Mouse (Mus musculus): ENCODE measurements around the gene Tnfrsf11a. TPM values are rescaled to one million over a fixed set of nuclear protein-coding genes. Genes with fewer than 3 reads are reported as not detected.

Gene Tnfrsf11a
- total RNA-seq, 2 experiments from 2014 or later = 0.22 TPM; not detected in 1

DNA sequence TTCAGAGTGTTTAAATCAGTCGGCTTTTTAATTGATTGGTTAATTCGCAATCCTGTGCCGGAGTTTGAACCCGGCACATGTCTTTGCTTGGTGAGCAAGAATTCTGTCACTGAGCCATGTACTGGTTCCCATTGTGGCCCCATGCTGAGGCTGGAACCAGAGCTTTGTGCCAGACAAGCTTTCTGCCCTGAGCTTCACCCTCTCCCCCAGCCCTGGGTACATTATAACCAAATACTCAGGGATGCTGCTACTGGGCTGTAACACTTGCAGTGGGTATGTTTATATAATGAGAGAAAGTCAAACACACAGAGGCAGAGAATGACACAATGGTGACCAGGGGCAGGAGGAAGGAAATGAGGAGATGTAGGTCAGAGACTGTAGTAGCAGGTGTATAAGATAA lies 43.8 kb downstream of the Tnfrsf11a start:
- ATAC-seq (replicated peaks; ENCODE audit: poor library complexity) = no peak

DNA sequence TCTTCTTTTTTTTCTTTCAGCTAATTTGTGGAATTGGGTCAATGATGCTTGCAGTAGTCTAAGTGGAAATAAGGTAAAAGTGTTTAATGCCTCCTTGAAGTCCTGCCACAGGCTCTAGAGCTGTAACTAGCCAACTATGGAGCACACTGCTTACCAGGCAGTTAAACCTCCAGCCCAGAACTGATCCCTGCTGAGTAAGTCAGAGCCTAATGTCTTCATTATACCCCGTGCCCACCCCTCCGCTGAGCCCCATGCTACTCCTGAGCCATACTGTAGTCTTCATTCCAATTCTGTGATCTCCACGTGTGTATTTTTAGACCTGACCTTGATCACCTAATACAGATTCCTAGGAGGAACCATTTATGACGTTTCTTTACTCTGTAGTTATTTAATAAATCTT lies 44.5 kb downstream of the Tnfrsf11a start:
- no peak for ATAC-seq (replicated peaks; ENCODE audit: poor library complexity)

DNA sequence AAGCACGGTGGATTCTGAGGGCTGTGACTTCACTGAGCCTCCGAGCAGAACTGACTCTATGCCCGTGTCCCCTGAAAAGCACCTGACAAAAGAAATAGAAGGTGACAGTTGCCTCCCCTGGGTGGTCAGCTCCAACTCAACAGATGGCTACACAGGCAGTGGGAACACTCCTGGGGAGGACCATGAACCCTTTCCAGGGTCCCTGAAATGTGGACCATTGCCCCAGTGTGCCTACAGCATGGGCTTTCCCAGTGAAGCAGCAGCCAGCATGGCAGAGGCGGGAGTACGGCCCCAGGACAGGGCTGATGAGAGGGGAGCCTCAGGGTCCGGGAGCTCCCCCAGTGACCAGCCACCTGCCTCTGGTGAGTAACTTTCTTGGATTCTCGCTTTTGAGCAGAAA lies 46.9 kb downstream of the Tnfrsf11a start:
- ATAC-seq (replicated peaks; ENCODE audit: poor library complexity) = no peak

DNA sequence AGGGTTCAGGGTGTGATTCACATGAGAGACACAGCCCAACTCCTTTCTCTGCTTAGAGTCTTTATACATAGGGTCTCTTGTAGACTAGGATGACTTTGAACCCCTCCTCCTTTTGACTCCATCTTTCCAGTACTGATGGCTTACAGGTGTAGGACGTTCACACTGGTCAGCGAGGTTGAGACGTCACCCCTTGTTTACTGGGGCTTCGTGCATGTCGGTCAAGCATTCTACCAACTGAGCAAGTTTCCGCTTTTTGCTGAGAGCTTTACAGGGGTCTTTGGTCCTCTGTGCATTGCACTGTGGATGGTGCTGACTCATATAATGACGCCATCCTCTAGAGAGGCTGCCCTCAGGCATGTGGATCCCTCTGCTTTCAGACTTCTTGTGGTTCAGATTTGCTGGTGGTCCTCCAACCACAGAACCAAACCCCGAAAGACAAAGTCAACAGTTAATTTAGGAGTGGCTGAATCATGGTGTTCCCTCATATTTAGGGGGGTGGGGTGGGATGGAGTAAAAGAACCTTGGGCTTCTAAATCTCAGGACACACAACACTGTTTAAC lies 47.3 kb downstream of the Tnfrsf11a start:
- no peak for ATAC-seq (replicated peaks; ENCODE audit: poor library complexity)

- ATAC-seq (replicated peaks; ENCODE audit: poor library complexity) = no peak
Measured at GRCm38 (mm10) chr1:105829171-105829570, 48.7 kb downstream of the Tnfrsf11a start.

DNA sequence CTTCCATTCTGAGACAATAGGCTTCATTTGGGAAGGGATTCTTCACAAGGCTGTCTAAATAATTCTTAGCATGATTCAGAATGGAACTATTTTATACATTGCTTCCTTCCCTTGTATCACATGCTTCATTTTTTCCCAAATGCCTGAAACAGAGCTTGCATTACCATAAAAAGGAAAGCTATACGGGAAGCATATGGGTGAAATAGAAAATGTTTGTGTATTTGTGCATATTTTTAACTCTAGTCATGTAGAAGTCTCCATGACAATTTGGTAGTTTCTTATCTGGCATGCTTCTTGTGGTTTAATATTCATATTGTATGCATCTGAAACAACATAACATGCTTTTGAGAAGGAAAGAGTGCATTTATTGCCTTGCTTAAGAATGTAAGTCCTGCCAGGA lies 52.3 kb downstream of the Tnfrsf11a start:
- no peak for ATAC-seq (replicated peaks; ENCODE audit: poor library complexity)

- no peak for ATAC-seq (replicated peaks; ENCODE audit: poor library complexity)
Measured at GRCm38 (mm10) chr1:105842950-105843349, 62.4 kb downstream of the Tnfrsf11a start.

GRCm38 (mm10) chr1:105843386-105843785 lies 62.9 kb downstream of the Tnfrsf11a start:
- no peak for ATAC-seq (replicated peaks; ENCODE audit: poor library complexity)

DNA sequence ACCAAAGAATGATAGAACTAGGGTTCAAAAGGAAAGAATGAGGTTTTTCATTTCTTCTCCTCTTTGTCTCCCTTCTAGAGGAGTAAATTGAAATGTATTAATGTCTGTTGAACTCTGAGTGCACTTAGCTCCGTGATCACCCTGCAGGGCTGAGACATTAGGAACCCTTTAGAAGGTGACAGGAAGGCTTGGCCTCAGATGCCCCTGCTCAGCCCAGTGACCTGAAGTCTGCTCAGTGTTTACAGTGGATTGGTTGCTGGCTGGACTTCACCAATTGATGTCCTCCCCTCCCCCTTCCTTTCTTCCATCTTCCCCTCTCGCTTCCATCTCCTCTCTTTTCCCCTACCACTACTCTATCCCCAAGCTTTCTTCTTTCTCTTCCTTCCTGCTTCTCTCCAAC lies 63.3 kb downstream of the Tnfrsf11a start:
- ATAC-seq (replicated peaks; ENCODE audit: poor library complexity) = no peak

DNA sequence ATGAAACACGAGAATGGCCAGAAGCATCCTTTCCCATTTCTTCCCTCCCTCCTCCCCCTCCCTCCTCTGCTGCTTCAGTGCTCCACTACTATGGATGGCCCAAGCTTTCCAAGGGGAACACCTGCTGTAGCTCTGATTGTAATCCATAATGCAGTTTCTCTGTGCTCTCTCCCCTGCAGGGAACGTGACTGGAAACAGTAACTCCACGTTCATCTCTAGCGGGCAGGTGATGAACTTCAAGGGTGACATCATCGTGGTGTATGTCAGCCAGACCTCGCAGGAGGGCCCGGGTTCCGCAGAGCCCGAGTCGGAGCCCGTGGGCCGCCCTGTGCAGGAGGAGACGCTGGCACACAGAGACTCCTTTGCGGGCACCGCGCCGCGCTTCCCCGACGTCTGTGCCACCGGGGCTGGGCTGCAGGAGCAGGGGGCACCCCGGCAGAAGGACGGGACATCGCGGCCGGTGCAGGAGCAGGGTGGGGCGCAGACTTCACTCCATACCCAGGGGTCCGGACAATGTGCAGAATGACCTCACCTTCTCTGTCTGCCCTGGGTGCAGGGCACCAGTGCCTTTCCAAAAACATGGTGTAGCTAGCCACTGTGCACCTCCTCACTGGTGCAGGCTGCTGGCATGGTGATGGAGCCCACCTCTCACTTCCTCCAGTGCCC lies 64.0 kb downstream of the Tnfrsf11a start:
- no peak for ATAC-seq (replicated peaks; ENCODE audit: poor library complexity)

DNA sequence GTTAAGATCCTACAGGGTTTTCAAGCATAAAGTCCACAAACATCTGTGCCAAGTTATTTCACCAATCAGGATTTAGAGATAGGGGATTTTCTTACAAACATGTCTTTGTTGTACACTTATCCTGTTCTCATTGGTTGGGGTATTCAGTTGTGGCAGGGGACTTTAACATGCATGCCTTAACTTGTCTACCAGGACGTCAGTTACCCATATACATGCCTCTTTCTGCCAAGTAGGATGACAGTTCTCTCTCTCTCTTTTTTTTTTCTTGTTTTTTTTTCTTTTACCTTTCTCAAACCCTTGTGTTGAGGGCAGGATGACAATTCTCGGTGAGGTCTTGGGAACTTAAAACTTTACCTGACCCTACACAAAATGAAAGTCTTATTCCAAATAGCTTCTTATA lies 65.9 kb downstream of the Tnfrsf11a start:
- ATAC-seq (replicated peaks; ENCODE audit: poor library complexity) = no peak

DNA sequence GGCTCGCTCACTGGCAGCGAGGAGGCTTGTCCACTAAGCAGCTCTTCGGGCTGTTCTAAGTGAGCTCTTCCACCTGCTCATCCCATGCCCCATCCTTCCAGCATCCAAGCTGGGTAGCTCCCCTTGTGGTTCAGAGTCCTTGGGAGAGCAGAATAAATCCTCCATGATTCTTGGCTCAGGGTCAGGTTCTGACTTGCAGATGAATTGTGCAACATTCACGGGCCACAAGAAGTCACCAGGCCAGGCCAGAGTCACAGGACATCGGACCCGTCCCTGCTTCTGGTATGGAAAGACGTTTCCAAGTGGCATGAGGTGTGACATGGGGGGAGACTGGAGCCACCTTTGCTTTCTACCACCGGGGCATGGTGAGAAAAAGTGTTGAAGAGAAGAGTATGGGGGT lies 68.3 kb downstream of the Tnfrsf11a start:
- ATAC-seq (replicated peaks; ENCODE audit: poor library complexity) = no peak

DNA sequence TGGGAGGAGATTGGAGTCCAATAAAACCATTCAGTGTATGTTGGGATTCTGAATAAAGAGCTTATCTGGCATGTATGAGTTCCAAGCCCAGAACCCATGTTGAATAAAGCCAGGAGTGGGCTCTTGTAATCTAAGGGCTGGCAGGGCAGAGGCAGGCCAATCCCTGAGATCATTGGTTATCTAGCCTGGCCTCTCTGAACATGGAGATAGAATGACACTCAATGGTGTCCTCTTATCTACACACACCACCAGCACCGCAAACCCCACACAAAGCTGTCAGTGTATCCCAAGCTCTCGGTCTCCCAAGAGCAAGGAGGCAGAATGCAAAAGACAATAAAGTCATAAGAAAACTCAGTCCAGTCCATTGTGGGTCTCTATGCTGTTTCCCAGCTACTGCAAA lies 70.8 kb downstream of the Tnfrsf11a start:
- peak; percentile 94 for ATAC-seq (replicated peaks; ENCODE audit: poor library complexity)

DNA sequence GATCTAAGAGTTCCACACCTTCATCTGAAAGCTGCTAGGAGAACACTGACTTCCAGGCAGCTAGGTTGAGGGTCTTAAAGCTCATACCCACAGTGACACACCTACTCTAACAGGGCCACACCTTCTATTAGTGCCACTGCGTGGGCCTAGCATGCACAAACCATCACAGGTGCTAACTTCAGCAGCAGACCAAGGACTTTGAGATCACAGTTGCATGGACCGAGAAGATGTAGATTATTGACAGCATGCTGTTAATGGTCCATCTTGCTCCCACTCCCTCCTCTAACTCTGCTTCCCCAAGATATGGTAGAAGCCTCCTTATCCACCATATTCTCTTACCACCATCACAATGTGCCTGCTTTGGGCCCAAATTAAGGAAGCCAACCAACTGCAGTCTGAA lies 79.2 kb downstream of the Tnfrsf11a start:
- ATAC-seq (replicated peaks; ENCODE audit: poor library complexity) = no peak

- no peak for ATAC-seq (replicated peaks; ENCODE audit: poor library complexity)
Measured at GRCm38 (mm10) chr1:105876589-105876988, 96.1 kb downstream of the Tnfrsf11a start.

- ATAC-seq (replicated peaks; ENCODE audit: poor library complexity) = no peak
Measured at GRCm38 (mm10) chr1:105877808-105878207, 97.3 kb downstream of the Tnfrsf11a start.

DNA sequence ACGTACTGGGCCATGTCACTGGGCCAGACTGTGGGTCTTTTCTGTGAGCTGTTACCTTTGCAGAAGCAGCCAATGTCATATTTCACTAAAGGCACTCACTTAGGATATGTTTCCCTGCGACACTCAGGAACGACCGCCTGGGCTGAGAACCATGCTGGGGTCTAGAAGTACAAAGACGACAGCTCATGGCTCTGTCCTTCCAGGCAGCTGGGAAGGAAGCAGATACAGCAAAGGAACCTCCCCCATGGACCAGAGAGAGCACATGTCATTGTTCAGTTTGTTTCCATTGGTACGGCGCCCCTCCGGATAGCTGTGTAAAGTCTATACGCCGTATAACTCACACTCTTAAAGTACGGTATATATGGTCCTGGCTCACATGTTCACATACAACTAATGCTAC lies 97.9 kb downstream of the Tnfrsf11a start:
- no peak for ATAC-seq (replicated peaks; ENCODE audit: poor library complexity)

GRCm38 (mm10) chr1:105880555-105881304 lies 100.2 kb downstream of the Tnfrsf11a start:
- peak; percentile 84 for ATAC-seq (replicated peaks; ENCODE audit: poor library complexity)

DNA sequence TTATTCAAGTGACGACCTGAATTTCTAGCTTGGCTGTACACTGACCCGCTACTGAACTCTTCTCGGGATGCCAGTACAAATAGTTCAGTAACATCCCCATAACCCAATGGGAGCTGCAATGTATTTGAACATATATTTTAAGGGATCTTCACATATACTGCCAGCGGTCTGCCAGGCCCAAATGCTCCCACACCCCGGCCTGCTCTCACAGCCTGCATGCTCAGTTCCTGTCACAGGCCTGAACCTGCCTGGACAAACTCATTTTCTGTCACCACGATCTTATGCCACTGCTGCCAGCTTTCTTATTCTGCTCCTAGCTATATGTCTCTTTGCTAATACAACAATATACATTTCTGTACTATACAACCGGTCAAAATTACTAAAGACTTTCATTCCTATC lies 100.9 kb downstream of the Tnfrsf11a start:
- ATAC-seq (replicated peaks; ENCODE audit: poor library complexity) = no peak

GRCm38 (mm10) chr1:105883498-105883897 lies 103.0 kb downstream of the Tnfrsf11a start:
- no peak for ATAC-seq (replicated peaks; ENCODE audit: poor library complexity)

GRCm38 (mm10) chr1:105885101-105885500 lies 104.6 kb downstream of the Tnfrsf11a start:
- ATAC-seq (replicated peaks; ENCODE audit: poor library complexity) = no peak

DNA sequence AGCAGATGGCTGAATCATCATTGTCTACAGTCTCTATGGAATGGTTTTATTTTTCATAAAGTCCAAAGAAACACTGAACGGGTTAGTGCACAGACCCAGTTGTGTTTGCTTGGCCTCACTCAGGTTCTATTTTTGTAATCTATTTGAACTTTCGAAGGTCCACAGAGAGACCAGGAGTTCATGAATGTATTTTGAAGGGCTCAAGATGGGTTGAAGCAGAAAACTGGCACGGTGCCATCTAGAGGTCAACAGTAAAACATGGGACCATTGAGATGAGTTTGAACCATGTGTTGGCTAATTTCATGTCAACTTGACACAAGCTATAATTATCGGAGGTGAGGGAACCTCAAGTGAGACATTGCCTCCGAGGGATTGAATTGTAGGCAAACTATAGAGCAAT lies 105.1 kb downstream of the Tnfrsf11a start:
- no peak for ATAC-seq (replicated peaks; ENCODE audit: poor library complexity)

All from megakaryocyte progenitor cell, adult 5-6 weeks (primary cell).